Mouse (Mus musculus) stomach, embryonic 14.5 days (tissue): ENCODE measurements around the gene Glo1. TPM values are rescaled to one million over a fixed set of nuclear protein-coding genes. Genes with fewer than 3 reads are reported as not detected.

Experiments used
- ATAC-seq: fragments of 200-750 bp; cut with Nextera tagmentation; 2 replicates; pipeline ENCODE4 v1.8.0; 2017; ENCODE audit warnings: low read depth, moderate TSS enrichment; ENCODE audit not compliant: insufficient number of reproducible peaks, insufficient read depth, low FRiP score
- H3K27ac ChIP-seq: fragments of 300-500 bp; sonication (generic); 2 replicates; pipeline ENCODE4 v1.5.1; 2014; ENCODE audit warnings: mild to moderate bottlenecking, low read length, moderate library complexity, mixed read lengths
- H3K27me3 ChIP-seq: fragments of 300-500 bp; sonication (generic); 2 replicates; pipeline ENCODE4 v1.6.1; 2014; ENCODE audit warnings: low read length, control low read depth, mixed read lengths; ENCODE audit not compliant: control insufficient read depth, insufficient read depth
- H3K36me3 ChIP-seq: fragments of 300-500 bp; sonication (generic); 2 replicates; pipeline ENCODE4 v1.6.1; 2014; ENCODE audit warnings: mild to moderate bottlenecking, control low read depth, low read length, moderate library complexity, mixed read lengths; ENCODE audit not compliant: control insufficient read depth, insufficient read depth
- H3K4me1 ChIP-seq: fragments of 300-500 bp; sonication (generic); 2 replicates; pipeline ENCODE4 v1.6.1; 2014; ENCODE audit warnings: low read length, control low read depth, mixed read lengths; ENCODE audit not compliant: control insufficient read depth, insufficient read depth
- H3K4me2 ChIP-seq: fragments of 300-500 bp; sonication (generic); replicated peaks from 2 replicates; pipeline ENCODE4 v1.6.1; 2014; ENCODE audit warnings: low read depth, low read length, control low read depth
- H3K4me3 ChIP-seq: fragments of 300-500 bp; sonication (generic); 2 replicates; pipeline ENCODE4 v1.5.1; 2014; ENCODE audit warnings: low read depth, low read length, control low read depth
- H3K9ac ChIP-seq: fragments of 300-500 bp; sonication (generic); replicated peaks from 2 replicates; pipeline ENCODE4 v1.6.1; 2014; ENCODE audit warnings: low read depth, mild to moderate bottlenecking, control low read depth, low read length, moderate library complexity, mixed read lengths
- H3K9me3 ChIP-seq: fragments of 300-500 bp; sonication (generic); 2 replicates; pipeline ENCODE4 v1.6.1; 2016; ENCODE audit warnings: low read depth, low read length, control low read depth; ENCODE audit not compliant: control insufficient read depth
- WGBS: fragments of 180-500 bp; shearing (Covaris S2); extraction: QIAGEN DNeasy Blood & Tissue Kit; methylation state at CpG from one replicate; pipeline ENCODE4 v1.1.7; 2014; 5-methylcytosine and 5-hydroxymethylcytosine counted together
- polyA plus RNA-seq: library from polyadenylated mRNA; unstranded; fragments of >200 nt; fragmentation: Nextera tagmentation; extraction: Ambion mirVana; gene quantifications from 2 replicates; pipeline ENCODE4 v1.2.1, GENCODE M21; 2014

The Glo1 gene
- polyA plus RNA-seq, 1 experiment from 2014 or later, result 240 TPM

DNA sequence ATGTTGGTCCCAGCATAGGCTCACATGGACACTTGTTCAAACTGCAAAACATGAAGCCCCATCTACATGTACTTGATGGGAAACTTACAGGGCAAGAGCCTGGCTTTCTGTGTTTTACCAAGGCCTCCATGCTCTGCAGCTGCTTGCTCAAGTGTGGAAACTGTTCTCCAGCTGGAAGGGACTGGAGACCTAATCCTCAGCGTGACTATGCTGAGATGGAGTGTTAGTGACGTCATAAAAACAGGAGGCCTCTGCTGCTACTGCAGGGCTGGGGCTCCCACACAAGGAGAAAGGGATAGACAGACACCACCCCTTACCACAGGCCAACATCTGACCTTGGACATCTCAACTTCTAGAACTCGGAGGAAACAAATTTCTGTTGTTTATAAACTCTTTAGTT, 55.7 kb downstream of the Glo1 start:
- no peak overlapping the region for H3K4me3 ChIP-seq
- no peak overlapping the region for H3K9ac ChIP-seq
- H3K9me3 ChIP-seq, result no peaks in the 10 kb centered on the region
- no peaks in the 10 kb centered on the region for H3K36me3 ChIP-seq
- no peak overlapping the region for H3K4me2 ChIP-seq
- no peak for ATAC-seq
- no peaks in the 10 kb centered on the region for H3K27me3 ChIP-seq
- peaks cover 8% of the 10 kb centered on the region for H3K4me1 ChIP-seq
- H3K27ac ChIP-seq, result no peak overlapping the region
- 44% methylated on average over 3 of the region's 3 CpGs for WGBS

DNA sequence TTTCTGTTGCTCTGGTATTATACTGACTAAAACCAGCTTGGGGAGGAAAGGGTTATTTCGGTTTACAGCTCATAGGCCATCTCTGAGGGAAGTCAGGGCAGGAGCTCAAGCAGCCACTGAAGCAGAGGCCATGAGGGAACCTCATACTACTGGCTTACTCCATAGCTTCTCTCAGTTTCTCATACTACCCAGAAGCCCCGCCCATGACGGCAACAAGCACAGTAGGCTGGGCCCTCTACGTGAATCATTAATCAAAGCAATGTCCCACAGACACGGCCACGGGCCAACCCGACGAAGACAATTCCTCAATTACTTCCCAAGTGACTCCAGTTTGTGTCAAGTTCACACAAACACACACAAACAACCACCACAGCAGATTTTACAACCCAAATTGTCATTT, 56.5 kb downstream of the Glo1 start:
- 46% methylated on average over 8 of the region's 8 CpGs for WGBS
- ATAC-seq, result no peak
- H3K4me1 ChIP-seq, result peaks cover 8% of the 10 kb centered on the region

DNA sequence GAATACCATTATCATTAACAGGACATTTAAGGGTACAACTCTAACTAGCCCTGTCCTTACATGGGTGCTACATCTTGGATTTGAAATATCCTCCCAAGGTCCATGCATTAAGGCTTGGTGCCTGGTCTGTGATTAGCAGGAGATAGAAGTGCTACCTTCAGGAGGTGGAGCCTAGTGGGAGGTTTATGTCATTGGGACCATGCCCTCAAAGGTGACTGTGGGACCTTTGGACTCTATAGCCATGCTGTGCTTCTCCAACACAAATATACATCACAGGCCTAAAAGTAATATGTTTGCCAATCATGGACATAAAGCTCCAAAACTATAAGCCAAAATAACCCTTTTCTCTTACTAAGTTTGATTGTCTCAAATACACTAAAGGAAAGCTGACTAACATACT, 58.2 kb downstream of the Glo1 start:
- Histone ChIP-seq H3K27me3 (no peaks in the 10 kb centered on the region), H3K9ac (no peak overlapping the region), H3K4me3 (no peak overlapping the region), H3K9me3 (no peaks in the 10 kb centered on the region), H3K4me1 (peaks cover 3% of the 10 kb centered on the region; the same call in 1 of the 2 replicates), H3K36me3 (no peaks in the 10 kb centered on the region), H3K27ac (no peak overlapping the region), H3K4me2 (no peak overlapping the region)
- no peak for ATAC-seq

More for the DNA sequence above, 56.5 kb downstream of the Glo1 start:
- H3K27ac ChIP-seq, result no peak overlapping the region
- no peaks in the 10 kb centered on the region for H3K9me3 ChIP-seq
- H3K4me2 ChIP-seq, result no peak overlapping the region
- no peaks in the 10 kb centered on the region for H3K36me3 ChIP-seq
- H3K9ac ChIP-seq, result no peak overlapping the region
- H3K4me3 ChIP-seq, result no peak overlapping the region
- H3K27me3 ChIP-seq, result no peaks in the 10 kb centered on the region

DNA sequence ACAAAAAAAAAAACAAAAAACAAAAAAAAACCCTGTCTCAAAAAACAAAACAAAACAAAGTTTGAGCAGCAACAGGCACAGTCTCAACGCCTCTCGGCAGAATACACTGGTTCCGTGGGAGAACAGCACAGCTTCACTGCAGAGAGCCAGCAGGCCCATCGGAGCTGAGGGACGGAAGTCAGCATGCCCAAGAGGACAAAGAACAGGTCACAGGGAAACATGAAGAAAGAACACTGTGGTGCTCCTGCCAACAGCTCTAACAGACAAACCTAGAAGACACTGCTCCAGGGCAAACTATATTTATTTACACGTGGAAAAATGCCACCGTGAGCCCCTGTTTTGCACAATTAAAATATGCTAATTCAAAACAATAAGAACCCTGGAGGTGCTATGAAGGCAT, 61.7 kb downstream of the Glo1 start:
- no peak overlapping the region for H3K4me2 ChIP-seq
- WGBS, result 82% methylated on average over 7 of the region's 7 CpGs
- no peak overlapping the region for H3K4me3 ChIP-seq
- H3K9ac ChIP-seq, result no peak overlapping the region
- H3K27me3 ChIP-seq, result no peaks in the 10 kb centered on the region
- H3K36me3 ChIP-seq, result no peaks in the 10 kb centered on the region
- no peaks in the 10 kb centered on the region for H3K9me3 ChIP-seq
- H3K4me1 ChIP-seq, result peaks cover under 1% of the 10 kb centered on the region; the same call in 1 of the 2 replicates
- no peak for ATAC-seq
- H3K27ac ChIP-seq, result no peak overlapping the region

DNA sequence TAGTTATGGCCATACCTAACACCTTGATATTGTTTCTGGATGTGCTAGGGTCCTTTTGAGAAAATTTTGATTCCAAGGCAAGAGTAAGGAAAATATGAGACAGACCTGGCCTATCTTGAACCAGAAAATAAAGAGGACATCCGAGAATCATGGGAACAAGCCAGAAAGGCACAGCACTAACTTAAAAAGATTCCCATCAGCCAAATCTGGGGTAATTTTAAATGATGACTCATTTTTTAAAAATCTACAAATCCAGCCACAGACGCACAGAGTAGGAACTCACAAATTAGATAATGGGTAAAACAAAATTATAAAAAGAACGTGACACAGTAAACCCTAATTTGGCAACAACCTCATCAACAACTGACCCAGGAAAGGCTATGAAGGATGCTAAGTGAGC, 62.3 kb downstream of the Glo1 start:
- Histone ChIP-seq H3K27me3 (no peaks in the 10 kb centered on the region), H3K9ac (no peak overlapping the region), H3K4me3 (no peak overlapping the region), H3K4me2 (no peak overlapping the region), H3K4me1 (no peaks in the 10 kb centered on the region), H3K27ac (no peak overlapping the region), H3K9me3 (no peaks in the 10 kb centered on the region), H3K36me3 (no peaks in the 10 kb centered on the region)
- ATAC-seq, result no peak
- 82% methylated on average over 3 of the region's 3 CpGs for WGBS

DNA sequence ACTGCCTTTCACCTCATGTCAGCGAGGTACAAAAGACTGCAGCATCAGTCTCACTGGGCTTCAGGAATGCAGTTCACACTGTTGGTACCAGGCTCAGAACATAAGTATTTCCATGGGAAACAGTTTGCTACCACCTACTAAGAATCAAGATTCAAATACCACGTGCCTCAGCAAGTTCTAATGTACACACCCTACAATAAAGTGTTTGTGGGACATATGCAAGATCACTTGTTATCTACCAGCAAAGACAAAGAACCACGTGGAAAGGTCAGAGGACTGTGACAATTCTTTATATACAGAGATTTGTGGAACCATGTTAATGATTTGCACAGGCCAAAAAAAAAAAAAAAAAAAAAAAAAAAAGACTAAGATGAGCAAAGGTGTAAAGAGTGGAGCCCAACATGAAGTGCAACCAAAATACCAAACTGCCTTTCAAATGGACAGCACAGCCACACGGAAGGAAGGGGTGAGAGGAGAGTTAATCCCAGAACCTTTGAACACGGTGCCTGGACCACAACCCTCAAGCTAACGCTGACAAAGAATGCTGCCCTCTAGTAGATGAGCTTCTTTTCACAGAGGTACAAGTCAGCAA, 63.1 kb downstream of the Glo1 start:
- no peak overlapping the region for H3K4me2 ChIP-seq
- no peak overlapping the region for H3K4me3 ChIP-seq
- H3K9me3 ChIP-seq, result no peaks in the 10 kb centered on the region
- H3K4me1 ChIP-seq, result no peaks in the 10 kb centered on the region
- no peak for ATAC-seq
- no peak overlapping the region for H3K27ac ChIP-seq
- WGBS, result 65% methylated on average over 6 of the region's 6 CpGs
- H3K36me3 ChIP-seq, result no peaks in the 10 kb centered on the region
- H3K27me3 ChIP-seq, result no peaks in the 10 kb centered on the region
- H3K9ac ChIP-seq, result no peak overlapping the region

DNA sequence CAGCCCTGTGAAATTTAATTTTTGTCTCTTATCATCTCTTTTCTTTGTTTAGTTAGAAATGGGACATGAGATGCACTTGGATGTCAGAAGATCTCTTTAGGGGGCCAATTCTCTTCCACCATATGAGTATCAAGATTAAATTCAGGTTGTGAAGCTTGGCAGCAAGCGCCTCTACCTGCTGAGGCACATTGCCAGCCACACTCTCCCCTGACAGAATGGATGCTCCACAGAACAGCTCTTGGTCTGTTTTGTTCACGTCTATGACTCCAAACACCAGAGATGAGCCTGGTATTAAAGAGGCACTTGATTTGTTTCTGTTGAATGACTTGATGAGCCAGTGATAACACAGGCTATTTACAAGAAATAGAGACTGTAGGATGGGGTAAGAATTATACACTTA, 63.9 kb downstream of the Glo1 start:
- ATAC-seq, result no peak
- 80% methylated on average over 2 of the region's 2 CpGs for WGBS

DNA sequence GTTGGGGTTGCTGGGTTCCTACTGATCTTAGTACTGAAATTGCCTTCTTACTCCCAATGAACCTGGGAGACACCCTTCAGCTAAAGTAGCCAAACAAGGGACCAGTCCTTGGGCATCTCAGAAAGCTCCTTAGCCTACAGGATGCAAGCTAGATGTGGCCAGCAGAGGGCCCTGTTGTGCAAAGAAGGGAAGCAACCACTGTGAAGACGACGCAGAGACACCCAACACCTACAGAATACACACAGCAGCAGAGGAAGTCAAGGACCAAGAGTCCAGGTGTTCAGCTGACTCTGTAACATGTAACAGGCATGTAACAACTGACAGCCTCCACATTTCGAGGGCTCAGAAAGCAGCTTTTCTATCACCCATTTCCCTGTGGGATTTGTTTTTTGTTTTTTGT, 67.1 kb downstream of the Glo1 start:
- H3K4me2 ChIP-seq, result no peak overlapping the region
- no peaks in the 10 kb centered on the region for H3K36me3 ChIP-seq
- no peaks in the 10 kb centered on the region for H3K9me3 ChIP-seq
- H3K9ac ChIP-seq, result no peak overlapping the region
- WGBS, result 52% methylated on average over 3 of the region's 3 CpGs
- H3K27me3 ChIP-seq, result no peaks in the 10 kb centered on the region
- no peak overlapping the region for H3K27ac ChIP-seq
- no peaks in the 10 kb centered on the region for H3K4me1 ChIP-seq
- ATAC-seq, result no peak
- H3K4me3 ChIP-seq, result no peak overlapping the region

More for the DNA sequence above, 63.9 kb downstream of the Glo1 start:
- H3K4me2 ChIP-seq, result no peak overlapping the region
- H3K27me3 ChIP-seq, result no peaks in the 10 kb centered on the region
- no peak overlapping the region for H3K4me3 ChIP-seq
- no peaks in the 10 kb centered on the region for H3K36me3 ChIP-seq
- H3K27ac ChIP-seq, result no peak overlapping the region
- H3K9me3 ChIP-seq, result no peaks in the 10 kb centered on the region
- no peak overlapping the region for H3K9ac ChIP-seq
- H3K4me1 ChIP-seq, result no peaks in the 10 kb centered on the region

DNA sequence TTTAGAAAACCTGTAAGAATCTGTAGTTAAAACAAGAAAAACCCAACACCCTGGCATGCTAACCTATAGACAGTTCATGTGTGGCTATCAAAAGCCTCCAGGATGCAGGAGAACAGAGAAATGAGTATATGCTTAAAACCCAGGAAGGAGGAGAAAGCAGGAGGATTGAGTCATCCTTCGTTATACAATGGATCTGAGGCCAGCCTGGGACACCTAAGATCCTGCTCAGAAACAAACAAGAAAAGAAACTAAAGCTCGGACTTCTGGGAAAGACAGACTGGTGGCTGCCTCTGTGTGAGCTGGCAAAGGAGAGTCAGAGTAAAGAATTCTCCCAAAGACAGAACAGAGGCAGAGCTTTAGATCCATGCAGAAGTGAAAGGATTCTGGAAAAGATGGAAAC, 68.0 kb downstream of the Glo1 start:
- Histone ChIP-seq H3K4me3 (no peak overlapping the region), H3K4me2 (no peak overlapping the region), H3K9ac (no peak overlapping the region), H3K4me1 (no peaks in the 10 kb centered on the region), H3K27me3 (no peaks in the 10 kb centered on the region), H3K9me3 (no peaks in the 10 kb centered on the region), H3K27ac (no peak overlapping the region), H3K36me3 (no peaks in the 10 kb centered on the region)
- 80% methylated on average over 2 of the region's 2 CpGs for WGBS
- ATAC-seq, result no peak
